Mouse (Mus musculus) intestine, embryonic 15.5 days (tissue): ENCODE measurements at regions not wholly inside any gene's neighbourhood (a gene's known extent, or its start where the extent isn't known, plus 50 kb on each side); places are given as distances from the start of the nearest gene placed in this dataset.

ENCODE experiments used
- ATAC-seq: fragments of 200-750 bp; cut with Nextera tagmentation; 2 replicates; pipeline ENCODE4 v1.8.0; 2017; ENCODE audit warnings: moderate TSS enrichment, moderate library complexity
- H3K27ac ChIP-seq: fragments of 300-500 bp; sonication (generic); 2 replicates; pipeline ENCODE4 v1.5.1; 2015; ENCODE audit warnings: mild to moderate bottlenecking, inconsistent platforms
- H3K27me3 ChIP-seq: fragments of 300-500 bp; sonication (generic); replicated peaks from 2 replicates; pipeline ENCODE4 v1.6.1; 2015; ENCODE audit warnings: inconsistent platforms
- H3K36me3 ChIP-seq: fragments of 300-500 bp; sonication (generic); 2 replicates; pipeline ENCODE4 v1.6.1; 2015; ENCODE audit warnings: inconsistent platforms
- H3K4me1 ChIP-seq: fragments of 300-500 bp; sonication (generic); replicated peaks from 2 replicates; pipeline ENCODE4 v1.6.1; 2015; ENCODE audit warnings: inconsistent platforms
- H3K4me2 ChIP-seq: fragments of 300-500 bp; sonication (generic); replicated peaks from 2 replicates; pipeline ENCODE4 v1.6.1; 2015; ENCODE audit warnings: mild to moderate bottlenecking, inconsistent platforms
- H3K4me3 ChIP-seq: fragments of 300-500 bp; sonication (generic); replicated peaks from 2 replicates; pipeline ENCODE4 v1.5.1; 2015; ENCODE audit warnings: inconsistent platforms
- H3K9ac ChIP-seq: fragments of 300-500 bp; sonication (generic); 2 replicates; pipeline ENCODE4 v1.6.1; 2015; ENCODE audit warnings: inconsistent platforms
- H3K9me3 ChIP-seq: fragments of 300-500 bp; sonication (generic); 2 replicates; pipeline ENCODE4 v1.6.1; 2016; ENCODE audit warnings: inconsistent platforms
- WGBS: fragments of 180-500 bp; shearing (Covaris S2); methylation state at CpG from one replicate; pipeline ENCODE4 v1.1.7; 2015; 5-methylcytosine and 5-hydroxymethylcytosine counted together

GRCm38 (mm10) chr12:74477619-74478018 is 161.4 kb upstream of the Gm11042 start:
- H3K4me2 ChIP-seq: no peak overlapping the region
- 0 out of 2 replicates have a peak, but pooled peaks cover 3% of the 10 kb centered on the region for H3K4me1 ChIP-seq
- no peaks in the 10 kb centered on the region for H3K27me3 ChIP-seq
- peak; percentile 45; the same call in 1 of the 2 replicates for ATAC-seq
- H3K36me3 ChIP-seq: no peaks in the 10 kb centered on the region
- no peak overlapping the region for H3K4me3 ChIP-seq
- H3K9ac ChIP-seq: no peak overlapping the region
- 29% methylated on average over 2 of the region's 2 CpGs for WGBS
- H3K9me3 ChIP-seq: no peaks in the 10 kb centered on the region
- no peak overlapping the region for H3K27ac ChIP-seq

- no peaks in the 10 kb centered on the region for H3K9me3 ChIP-seq
- ATAC-seq: no peak
- WGBS: 81% methylated on average over 1 of the region's 1 CpGs
- H3K4me1 ChIP-seq: 0 out of 2 replicates have a peak, but pooled peaks cover 3% of the 10 kb centered on the region
- H3K27ac ChIP-seq: no peak overlapping the region
- H3K9ac ChIP-seq: no peak overlapping the region
- H3K4me3 ChIP-seq: no peak overlapping the region
- H3K4me2 ChIP-seq: no peak overlapping the region
- H3K27me3 ChIP-seq: no peaks in the 10 kb centered on the region
- H3K36me3 ChIP-seq: no peaks in the 10 kb centered on the region
Measured at GRCm38 (mm10) chr12:74474741-74475140, 158.5 kb upstream of the Gm11042 start.

- H3K36me3 ChIP-seq: no peaks in the 10 kb centered on the region
- no peak for ATAC-seq
- 27% methylated on average over 4 of the region's 4 CpGs for WGBS
Measured at GRCm38 (mm10) chr12:74458521-74458920, 142.3 kb upstream of the Gm11042 start.

GRCm38 (mm10) chr12:74452375-74453090 is 136.3 kb upstream of the Gm11042 start:
- Histone ChIP-seq H3K4me2 (no peak overlapping the region), H3K36me3 (no peaks in the 10 kb centered on the region), H3K9ac (no peak overlapping the region), H3K27me3 (no peaks in the 10 kb centered on the region), H3K4me1 (no peaks in the 10 kb centered on the region), H3K9me3 (no peaks in the 10 kb centered on the region), H3K4me3 (no peak overlapping the region), H3K27ac (no peak overlapping the region)
- ATAC-seq: no peak
- 74% methylated on average over 4 of the region's 4 CpGs for WGBS

More at GRCm38 (mm10) chr12:74458521-74458920, 142.3 kb upstream of the Gm11042 start:
- Histone ChIP-seq H3K4me3 (no peak overlapping the region), H3K9me3 (no peaks in the 10 kb centered on the region), H3K4me2 (no peak overlapping the region), H3K9ac (no peak overlapping the region), H3K27me3 (no peaks in the 10 kb centered on the region), H3K27ac (no peak overlapping the region), H3K4me1 (no peaks in the 10 kb centered on the region)

- Histone ChIP-seq H3K27ac (no peak overlapping the region), H3K9ac (no peak overlapping the region), H3K4me1 (no peaks in the 10 kb centered on the region), H3K4me2 (no peak overlapping the region), H3K27me3 (no peaks in the 10 kb centered on the region), H3K4me3 (no peak overlapping the region), H3K9me3 (no peaks in the 10 kb centered on the region), H3K36me3 (no peaks in the 10 kb centered on the region)
- WGBS: 81% methylated on average over 4 of the region's 4 CpGs
- no peak for ATAC-seq
Measured at GRCm38 (mm10) chr12:74448248-74448647, 132.1 kb upstream of the Gm11042 start.

GRCm38 (mm10) chr12:74434874-74435273 is 118.7 kb upstream of the Gm11042 start:
- no peak overlapping the region for H3K27ac ChIP-seq
- H3K27me3 ChIP-seq: no peaks in the 10 kb centered on the region
- no peak overlapping the region for H3K9ac ChIP-seq
- no peaks in the 10 kb centered on the region for H3K36me3 ChIP-seq
- no peak overlapping the region for H3K4me2 ChIP-seq
- no peaks in the 10 kb centered on the region for H3K4me1 ChIP-seq
- WGBS: 77% methylated on average over 4 of the region's 4 CpGs
- no peaks in the 10 kb centered on the region for H3K9me3 ChIP-seq
- no peak overlapping the region for H3K4me3 ChIP-seq
- ATAC-seq: no peak

- Histone ChIP-seq H3K4me2 (no peak overlapping the region), H3K9me3 (no peaks in the 10 kb centered on the region), H3K27ac (no peak overlapping the region), H3K9ac (no peak overlapping the region), H3K4me1 (no peaks in the 10 kb centered on the region), H3K4me3 (no peak overlapping the region), H3K36me3 (no peaks in the 10 kb centered on the region), H3K27me3 (no peaks in the 10 kb centered on the region)
- 86% methylated on average over 2 of the region's 2 CpGs for WGBS
- no peak for ATAC-seq
Measured at GRCm38 (mm10) chr12:74414738-74415137, 98.5 kb upstream of the Gm11042 start.

- 79% methylated on average over 2 of the region's 2 CpGs for WGBS
- no peak overlapping the region for H3K4me3 ChIP-seq
- ATAC-seq: no peak
Measured at GRCm38 (mm10) chr12:74410511-74410910, 94.3 kb upstream of the Gm11042 start.

GRCm38 (mm10) chr12:74407591-74408095 is 91.4 kb upstream of the Gm11042 start:
- no peak overlapping the region for H3K9ac ChIP-seq
- no peak overlapping the region for H3K4me2 ChIP-seq
- no peak overlapping the region for H3K4me3 ChIP-seq
- H3K36me3 ChIP-seq: no peaks in the 10 kb centered on the region
- H3K27ac ChIP-seq: no peak overlapping the region
- no peaks in the 10 kb centered on the region for H3K27me3 ChIP-seq
- whole genome bisulfite sequencing: 66% methylated on average over 3 of the region's 3 CpGs
- H3K9me3 ChIP-seq: no peaks in the 10 kb centered on the region
- H3K4me1 ChIP-seq: no peaks in the 10 kb centered on the region
- ATAC-seq: no peak

More at GRCm38 (mm10) chr12:74410511-74410910, 94.3 kb upstream of the Gm11042 start:
- Histone ChIP-seq H3K4me1 (no peaks in the 10 kb centered on the region), H3K36me3 (no peaks in the 10 kb centered on the region), H3K4me2 (no peak overlapping the region), H3K9ac (no peak overlapping the region), H3K27ac (no peak overlapping the region), H3K9me3 (no peaks in the 10 kb centered on the region), H3K27me3 (no peaks in the 10 kb centered on the region)

GRCm38 (mm10) chr12:74389811-74390210 is 73.6 kb upstream of the Gm11042 start:
- WGBS: 71% methylated on average over 6 of the region's 6 CpGs
- no peak for ATAC-seq
- no peak overlapping the region for H3K9ac ChIP-seq

More at GRCm38 (mm10) chr12:74389811-74390210, 73.6 kb upstream of the Gm11042 start:
- Histone ChIP-seq H3K4me3 (no peak overlapping the region), H3K4me2 (no peak overlapping the region), H3K27ac (no peak overlapping the region), H3K27me3 (no peaks in the 10 kb centered on the region), H3K4me1 (no peaks in the 10 kb centered on the region), H3K36me3 (no peaks in the 10 kb centered on the region), H3K9me3 (no peaks in the 10 kb centered on the region)
